Mouse (Mus musculus) limb, embryonic 11.5 days (tissue): ENCODE data around the gene Cacnb4. TPM values are rescaled to one million over a fixed set of nuclear protein-coding genes. Genes with fewer than 3 reads are reported as not detected.

Experiments
- ATAC-seq: fragments of 200-750 bp; cut with Nextera tagmentation; 2 replicates; pipeline ENCODE4 v1.8.0; 2017; ENCODE audit warnings: low read depth; ENCODE audit not compliant: insufficient number of reproducible peaks, low FRiP score, low TSS enrichment
- DNase-seq: peaks from one replicate; pipeline ENCODE4 v3.0.0-alpha.2; 2015; ENCODE audit warnings: low spot score
- H3K27ac ChIP-seq: fragments of 300-500 bp; sonication (generic); replicated peaks from 2 replicates; pipeline ENCODE4 v1.5.1; 2014; ENCODE audit warnings: low read depth, mild to moderate bottlenecking, low read length
- H3K27me3 ChIP-seq: fragments of 300-500 bp; sonication (generic); 2 replicates; pipeline ENCODE4 v1.6.1; 2014; ENCODE audit warnings: mild to moderate bottlenecking, low read length, mixed read lengths; ENCODE audit not compliant: control insufficient read depth, insufficient read depth
- H3K36me3 ChIP-seq: fragments of 300-500 bp; sonication (generic); 2 replicates; pipeline ENCODE4 v1.6.1; 2014; ENCODE audit warnings: mild to moderate bottlenecking, low read length, moderate library complexity, mixed read lengths; ENCODE audit not compliant: control insufficient read depth, insufficient read depth
- H3K4me1 ChIP-seq: fragments of 300-500 bp; sonication (generic); 2 replicates; pipeline ENCODE4 v1.6.1; 2014; ENCODE audit warnings: low read length, mixed read lengths; ENCODE audit not compliant: control insufficient read depth, insufficient read depth
- H3K4me2 ChIP-seq: fragments of 300-500 bp; sonication (generic); 2 replicates; pipeline ENCODE4 v1.6.1; 2014; ENCODE audit warnings: low read depth, mild to moderate bottlenecking, moderate library complexity; ENCODE audit not compliant: severe bottlenecking
- H3K4me3 ChIP-seq: fragments of 300-500 bp; sonication (generic); 2 replicates; pipeline ENCODE4 v1.5.1; 2014; ENCODE audit warnings: low read depth, low read length
- H3K9ac ChIP-seq: fragments of 300-500 bp; sonication (generic); 2 replicates; pipeline ENCODE4 v1.6.1; 2014; ENCODE audit warnings: mild to moderate bottlenecking, low read length
- H3K9me3 ChIP-seq: fragments of 300-500 bp; sonication (generic); 2 replicates; pipeline ENCODE4 v1.6.1; 2016; ENCODE audit warnings: low read length; ENCODE audit not compliant: control insufficient read depth
- WGBS: fragments of 180-500 bp; shearing (Covaris S2); extraction: QIAGEN DNeasy Blood & Tissue Kit; methylation state at CpG from one replicate; pipeline ENCODE4 v1.1.7; 2014; 5-methylcytosine and 5-hydroxymethylcytosine counted together
- polyA plus RNA-seq: library from polyadenylated mRNA; unstranded; fragments of >200 nt; fragmentation: Nextera tagmentation; extraction: Ambion mirVana; gene quantifications from 2 replicates; pipeline ENCODE4 v1.2.1, GENCODE M21; 2014

The Cacnb4 gene
- polyA plus RNA-seq, 1 experiment from 2014 or later = 0.52 TPM

GRCm38 (mm10) chr2:52422871-52423610, 253.6 kb downstream of the Cacnb4 start:
- peak overlapping the region; percentile 96 for H3K4me3 ChIP-seq
- H3K36me3 ChIP-seq = no peaks in the 10 kb centered on the region
- no peak overlapping the region for H3K27ac ChIP-seq
- peak overlapping the region; percentile 54 for H3K4me2 ChIP-seq
- H3K9me3 ChIP-seq = no peaks in the 10 kb centered on the region
- ATAC-seq (no peak), DNase-seq (no peak)
- H3K4me1 ChIP-seq = peaks cover 7% of the 10 kb centered on the region; the same call in 1 of the 2 replicates
- H3K9ac ChIP-seq = peak overlapping the region; percentile 98; the same call in 1 of the 2 replicates
- H3K27me3 ChIP-seq = no peaks in the 10 kb centered on the region
- 54% methylated on average over 8 of the region's 8 CpGs for WGBS

GRCm38 (mm10) chr2:52421197-52421596, 255.4 kb downstream of the Cacnb4 start:
- Histone ChIP-seq H3K36me3 (no peaks in the 10 kb centered on the region), H3K4me3 (no peak overlapping the region), H3K4me2 (no peak overlapping the region), H3K27me3 (no peaks in the 10 kb centered on the region), H3K9ac (no peak overlapping the region), H3K4me1 (peaks cover 7% of the 10 kb centered on the region; the same call in 1 of the 2 replicates), H3K27ac (no peak overlapping the region), H3K9me3 (no peaks in the 10 kb centered on the region)
- no peak for ATAC-seq
- no peak for DNase-seq
- WGBS = 64% methylated on average over 6 of the region's 6 CpGs

- ATAC-seq = no peak
- peaks cover 4% of the 10 kb centered on the region; the same call in 1 of the 2 replicates for H3K36me3 ChIP-seq
- WGBS = 92% methylated on average over 7 of the region's 7 CpGs
Measured at GRCm38 (mm10) chr2:52420001-52420710, 256.5 kb downstream of the Cacnb4 start.

GRCm38 (mm10) chr2:52419295-52419694, 257.3 kb downstream of the Cacnb4 start:
- H3K36me3 ChIP-seq = peaks cover 4% of the 10 kb centered on the region; the same call in 1 of the 2 replicates
- DNase-seq (no peak), ATAC-seq (no peak)
- no peak overlapping the region for H3K4me2 ChIP-seq
- no peak overlapping the region for H3K9ac ChIP-seq
- no peaks in the 10 kb centered on the region for H3K9me3 ChIP-seq
- peaks cover 7% of the 10 kb centered on the region; the same call in 1 of the 2 replicates for H3K4me1 ChIP-seq
- H3K27me3 ChIP-seq = no peaks in the 10 kb centered on the region
- H3K4me3 ChIP-seq = no peak overlapping the region
- WGBS = 89% methylated on average over 6 of the region's 6 CpGs
- no peak overlapping the region for H3K27ac ChIP-seq

More at GRCm38 (mm10) chr2:52420001-52420710, 256.5 kb downstream of the Cacnb4 start:
- no peak overlapping the region for H3K27ac ChIP-seq
- no peak for DNase-seq
- peaks cover 7% of the 10 kb centered on the region; the same call in 1 of the 2 replicates for H3K4me1 ChIP-seq
- no peak overlapping the region for H3K9ac ChIP-seq
- H3K9me3 ChIP-seq = no peaks in the 10 kb centered on the region
- no peaks in the 10 kb centered on the region for H3K27me3 ChIP-seq
- no peak overlapping the region for H3K4me2 ChIP-seq
- no peak overlapping the region for H3K4me3 ChIP-seq

GRCm38 (mm10) chr2:52412524-52413037, 264.1 kb downstream of the Cacnb4 start:
- H3K27ac ChIP-seq = no peak overlapping the region
- H3K4me3 ChIP-seq = no peak overlapping the region
- no peaks in the 10 kb centered on the region for H3K4me1 ChIP-seq
- H3K4me2 ChIP-seq = no peak overlapping the region
- no peak for DNase-seq
- H3K9ac ChIP-seq = no peak overlapping the region
- H3K36me3 ChIP-seq = peaks cover 40% of the 10 kb centered on the region
- H3K27me3 ChIP-seq = no peaks in the 10 kb centered on the region
- no peak for ATAC-seq
- WGBS = 96% methylated on average over 5 of the region's 5 CpGs
- peaks cover 17% of the 10 kb centered on the region for H3K9me3 ChIP-seq

- 78% methylated on average over 1 of the region's 1 CpGs for WGBS
- no peak overlapping the region for H3K4me2 ChIP-seq
- no peak overlapping the region for H3K9ac ChIP-seq
- H3K27me3 ChIP-seq = no peaks in the 10 kb centered on the region
- DNase-seq (no peak), ATAC-seq (no peak)
- H3K4me3 ChIP-seq = no peak overlapping the region
- peaks cover 17% of the 10 kb centered on the region for H3K9me3 ChIP-seq
- peaks cover 32% of the 10 kb centered on the region for H3K36me3 ChIP-seq
- H3K4me1 ChIP-seq = no peaks in the 10 kb centered on the region
- H3K27ac ChIP-seq = no peak overlapping the region
Measured at GRCm38 (mm10) chr2:52406480-52406879, 270.2 kb downstream of the Cacnb4 start.

GRCm38 (mm10) chr2:52405238-52405637, 271.4 kb downstream of the Cacnb4 start:
- ATAC-seq = no peak
- H3K27ac ChIP-seq = no peak overlapping the region
- DNase-seq = no peak
- H3K4me2 ChIP-seq = no peak overlapping the region
- H3K36me3 ChIP-seq = peaks cover 21% of the 10 kb centered on the region
- WGBS = 97% methylated on average over 5 of the region's 5 CpGs
- H3K9ac ChIP-seq = no peak overlapping the region
- H3K9me3 ChIP-seq = peaks cover 6% of the 10 kb centered on the region
- no peaks in the 10 kb centered on the region for H3K4me1 ChIP-seq
- H3K4me3 ChIP-seq = no peak overlapping the region
- no peaks in the 10 kb centered on the region for H3K27me3 ChIP-seq

GRCm38 (mm10) chr2:52394529-52394928, 282.1 kb downstream of the Cacnb4 start:
- no peak overlapping the region for H3K27ac ChIP-seq
- H3K9ac ChIP-seq = no peak overlapping the region
- DNase-seq (no peak), ATAC-seq (no peak)
- H3K9me3 ChIP-seq = no peaks in the 10 kb centered on the region
- WGBS = 86% methylated on average over 5 of the region's 5 CpGs
- H3K27me3 ChIP-seq = no peaks in the 10 kb centered on the region
- H3K36me3 ChIP-seq = no peaks in the 10 kb centered on the region
- no peaks in the 10 kb centered on the region for H3K4me1 ChIP-seq
- no peak overlapping the region for H3K4me3 ChIP-seq
- no peak overlapping the region for H3K4me2 ChIP-seq
